ENCODE assay signal across 8 mouse cellular contexts in genomic region chr9:112174407-112175357, GRCm38 (mm10).
DNase-seq lines count a peak whose midpoint lies in the region; ATAC-seq and TF ChIP-seq lines count a peak whose summit lies in the region.

No protein-coding gene starts in this region.

- H3K27me3 ChIP-seq in heart, embryonic 10.5 days (ENCODE audit: insufficient read depth, poor library complexity, severe bottlenecking) = no peaks in the 10 kb centered on the region
- H3K27me3 ChIP-seq in forebrain, postnatal 0 days (ENCODE audit: insufficient read depth, low read length) = no peaks in the 10 kb centered on the region
- H3K27me3 ChIP-seq in megakaryocyte, embryonic 14.5 days (replicated peaks) = no peaks in the 10 kb centered on the region

- no peaks in the 10 kb centered on the region for H3K36me3 ChIP-seq in heart, embryonic 10.5 days
- H3K36me3 ChIP-seq in forebrain, postnatal 0 days (ENCODE audit: insufficient read depth) = peaks cover 51% of the 10 kb centered on the region
- H3K36me3 ChIP-seq in megakaryocyte, embryonic 14.5 days (replicated peaks; ENCODE audit: low read length) = peaks cover 81% of the 10 kb centered on the region

- WGBS in heart, embryonic 10.5 days = 25% methylated on average over 15 of the region's 15 CpGs
- 17% methylated on average over 15 of the region's 15 CpGs for WGBS in forebrain, postnatal 0 days

- H3K4me1 ChIP-seq in heart, embryonic 10.5 days = peaks cover 32% of the 10 kb centered on the region; the same call in 1 of the 2 replicates
- 0 out of 2 replicates have a peak, but pooled peaks cover 5% of the 10 kb centered on the region for H3K4me1 ChIP-seq in forebrain, postnatal 0 days (ENCODE audit: insufficient read depth)
- peaks cover 48% of the 10 kb centered on the region for H3K4me1 ChIP-seq in megakaryocyte, embryonic 14.5 days

- H3K9ac ChIP-seq in forebrain, postnatal 0 days = no peak overlapping the region

- intact Hi-C loops in heart, postnatal 36 days (cut with DNase I) = no loop called here

- no peak for TF ChIP-seq POLR2A in brain, embryonic 14.5 days (IDR thresholded peaks at IDR 0.05; ENCODE audit: borderline replicate concordance, extremely low read depth, insufficient read depth, insufficient read length, poor library complexity, severe bottlenecking)

- H3K4me2 ChIP-seq in forebrain, postnatal 0 days (ENCODE audit: low read depth) = no peak overlapping the region

- DNase-seq in heart, embryonic 10.5 days (ENCODE audit: low spot score) = no peak
- DNase-seq in heart, postnatal 36 days = no peak
- peak; percentile 74 for DNase-seq in 416B (ENCODE audit: low read depth)
- peak; percentile 81 for DNase-seq in brain, embryonic 14.5 days (ENCODE audit: low read depth)
- DNase-seq in forebrain, postnatal 0 days = no peak
- DNase-seq in layer of hippocampus, postnatal 36 days = no peak
- DNase-seq in layer of hippocampus, adult 18-20 months (ENCODE audit: low spot score in 2 of 2) = no peak

- no peaks in the 10 kb centered on the region for H3K9me3 ChIP-seq in heart, embryonic 10.5 days
- no peaks in the 10 kb centered on the region for H3K9me3 ChIP-seq in forebrain, postnatal 0 days (ENCODE audit: low read length)
- H3K9me3 ChIP-seq in megakaryocyte, embryonic 14.5 days = no peaks in the 10 kb centered on the region

- no peak overlapping the region for H3K4me3 ChIP-seq in heart, embryonic 10.5 days
- no peak overlapping the region for H3K4me3 ChIP-seq in forebrain, postnatal 0 days (ENCODE audit: low read depth, low read length)
- H3K4me3 ChIP-seq in megakaryocyte, embryonic 14.5 days (replicated peaks) = peak overlapping the region; percentile 7

- no peak for TF ChIP-seq CTCF in brain, embryonic 14.5 days (IDR thresholded peaks at IDR 0.05; ENCODE audit: borderline replicate concordance, extremely low read depth, insufficient read depth, insufficient read length)
- TF ChIP-seq CTCF in forebrain, postnatal 0 days (IDR thresholded peaks at IDR 0.05; ENCODE audit: low read depth) = no peak

- no peak for ATAC-seq in forebrain, postnatal 0 days

- H3K27ac ChIP-seq in heart, embryonic 10.5 days = peak overlapping the region; percentile 8; the same call in 1 of the 2 replicates
- H3K27ac ChIP-seq in forebrain, postnatal 0 days (ENCODE audit: low read depth, low read length) = peak overlapping the region; percentile 47

Comparison
In these comparisons a context has a peak if more than half of its experiments do, and no peak if none do; other contexts are left out.
1. DNase-seq: peak in 416B (single experiment) and brain, embryonic 14.5 days (single experiment); none in heart, embryonic 10.5 days (single experiment), heart, postnatal 36 days (0 of 2), forebrain, postnatal 0 days (single experiment), layer of hippocampus, postnatal 36 days (0 of 2) and layer of hippocampus, adult 18-20 months (0 of 2).